Mouse (Mus musculus) kidney, postnatal 0 days (tissue): ENCODE results near the gene Chmp4b. TPM values are rescaled to one million over a fixed set of nuclear protein-coding genes. Genes with fewer than 3 reads are reported as not detected.

ENCODE experiments used
- ATAC-seq: fragments of 200-750 bp; cut with Nextera tagmentation; replicated peaks from 2 replicates; pipeline ENCODE4 v1.8.0; 2017; ENCODE audit warnings: low read depth, moderate number of reproducible peaks, moderate TSS enrichment, moderate library complexity; ENCODE audit not compliant: low FRiP score
- DNase-seq: peaks from one replicate; pipeline ENCODE4 v3.0.0-alpha.2; 2016; ENCODE audit warnings: low spot score
- H3K27ac ChIP-seq: fragments of 300-500 bp; sonication (generic); 2 replicates; pipeline ENCODE4 v1.5.1; 2014; ENCODE audit warnings: mild to moderate bottlenecking
- H3K27me3 ChIP-seq: fragments of 300-500 bp; sonication (generic); 2 replicates; pipeline ENCODE4 v1.6.1; 2014; ENCODE audit warnings: low read length, mixed read lengths; ENCODE audit not compliant: insufficient read depth
- H3K36me3 ChIP-seq: fragments of 300-500 bp; sonication (generic); 2 replicates; pipeline ENCODE4 v1.6.1; 2014; ENCODE audit warnings: low read length, mixed read lengths; ENCODE audit not compliant: insufficient read depth
- H3K4me1 ChIP-seq: fragments of 300-500 bp; sonication (generic); replicated peaks from 2 replicates; pipeline ENCODE4 v1.6.1; 2014; ENCODE audit warnings: antibody characterized with exemption, low read length, mixed read lengths; ENCODE audit not compliant: insufficient read depth
- H3K4me2 ChIP-seq: fragments of 300-500 bp; sonication (generic); 2 replicates; pipeline ENCODE4 v1.6.1; 2014; ENCODE audit warnings: mild to moderate bottlenecking, low read length, moderate library complexity, mixed read lengths
- H3K4me3 ChIP-seq: fragments of 300-500 bp; sonication (generic); replicated peaks from 2 replicates; pipeline ENCODE4 v1.5.1; 2014; ENCODE audit warnings: low read depth, low read length
- H3K9ac ChIP-seq: fragments of 300-500 bp; sonication (generic); 2 replicates; pipeline ENCODE4 v1.6.1; 2014; ENCODE audit warnings: low read depth, low read length
- H3K9me3 ChIP-seq: fragments of 300-500 bp; sonication (generic); replicated peaks from 2 replicates; pipeline ENCODE4 v1.6.1; 2016; ENCODE audit warnings: low read length, inconsistent platforms, mixed read lengths
- CTCF ChIP-seq: IDR thresholded peaks from 2 replicates; pipeline ENCODE4 v1.5.1; 2016; ENCODE audit warnings: antibody characterized with exemption, low read depth, mild to moderate bottlenecking, moderate library complexity
- WGBS: fragments of 180-500 bp; shearing (Covaris S2); extraction: QIAGEN DNeasy Blood & Tissue Kit; methylation state at CpG from one replicate; pipeline ENCODE4 v1.1.7; 2014; 5-methylcytosine and 5-hydroxymethylcytosine counted together
- polyA plus RNA-seq: library from polyadenylated mRNA; unstranded; fragments of >200 nt; fragmentation: Nextera tagmentation; extraction: Ambion mirVana; gene quantifications from 2 replicates; pipeline ENCODE4 v1.2.1, GENCODE M21; 2015

The Chmp4b gene
- polyA plus RNA-seq, 1 experiment from 2014 or later, result 34.7 TPM

DNA sequence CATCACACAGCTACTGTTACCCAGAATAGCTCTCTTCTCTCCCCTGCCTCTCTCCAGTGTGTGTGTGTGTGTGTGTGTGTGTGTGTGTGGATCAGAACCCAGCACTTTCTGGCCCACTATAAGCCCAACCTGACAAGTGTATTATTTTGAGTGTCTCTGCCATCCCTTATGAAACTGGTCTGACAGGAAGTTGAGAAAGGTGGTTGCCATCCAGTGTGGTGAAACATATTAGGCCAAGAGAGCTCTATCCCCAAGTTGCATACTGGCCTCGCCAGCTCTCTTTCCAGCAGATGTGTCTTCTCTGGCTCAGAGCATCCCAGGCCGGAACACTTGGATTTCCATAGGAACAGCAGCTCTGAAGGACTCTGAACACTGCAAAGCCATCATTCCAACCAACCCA, 48.7 kb downstream of the Chmp4b start:
- Histone ChIP-seq H3K36me3 (0 out of 2 replicates have a peak, but pooled peaks cover under 1% of the 10 kb centered on the region), H3K9me3 (no peaks in the 10 kb centered on the region), H3K4me2 (no peak overlapping the region), H3K9ac (no peak overlapping the region), H3K27me3 (no peaks in the 10 kb centered on the region), H3K27ac (no peak overlapping the region), H3K4me1 (no peaks in the 10 kb centered on the region), H3K4me3 (no peak overlapping the region)
- ATAC-seq, result no peak
- DNase-seq, result no peak
- no peak for TF ChIP-seq CTCF
- WGBS, result 82% methylated on average over 2 of the region's 2 CpGs

DNA sequence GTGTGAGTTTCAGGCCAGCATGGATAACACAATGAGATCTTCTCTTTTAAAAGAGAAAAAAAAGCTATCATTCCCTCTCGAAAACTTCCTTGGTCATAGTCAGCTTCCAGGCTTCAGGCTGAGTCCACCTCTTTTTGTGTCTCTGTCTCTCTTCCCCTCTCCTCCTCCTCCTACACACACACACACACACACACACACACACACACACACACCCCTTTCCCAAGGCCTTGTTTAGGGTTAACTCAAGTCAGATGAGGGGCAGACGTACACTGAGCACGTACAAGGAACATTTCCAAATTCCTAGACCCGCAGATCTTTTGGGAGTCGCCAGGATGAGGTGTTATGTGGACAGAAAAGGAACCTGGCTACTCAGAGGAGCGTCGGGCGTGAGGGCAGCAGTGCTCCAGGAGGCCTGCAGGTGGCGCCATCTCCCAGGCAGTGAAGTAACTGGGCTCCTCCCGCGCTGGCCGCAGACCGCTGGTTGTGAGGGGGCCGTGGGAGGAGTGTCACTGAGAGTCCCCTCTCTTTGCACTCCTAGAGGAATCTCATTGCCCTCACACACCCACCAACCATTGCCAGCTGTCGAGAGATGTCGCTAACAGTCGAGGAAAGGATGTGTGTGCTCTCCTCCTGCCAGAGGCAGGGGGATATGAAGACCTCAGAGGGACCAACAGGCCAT, 51.3 kb downstream of the Chmp4b start:
- Histone ChIP-seq H3K36me3 (no peaks in the 10 kb centered on the region), H3K9ac (no peak overlapping the region), H3K27me3 (no peaks in the 10 kb centered on the region), H3K4me3 (no peak overlapping the region; the same call in 1 of the 2 replicates), H3K4me2 (peak overlapping the region; percentile 44), H3K4me1 (no peaks in the 10 kb centered on the region), H3K9me3 (no peaks in the 10 kb centered on the region), H3K27ac (no peak overlapping the region)
- peak; percentile 70 for ATAC-seq
- DNase-seq, result peak; percentile 93
- peak; percentile 98 for TF ChIP-seq CTCF
- 3% methylated on average over 17 of the region's 17 CpGs for WGBS

- Histone ChIP-seq H3K4me1 (no peaks in the 10 kb centered on the region), H3K4me2 (no peak overlapping the region), H3K9me3 (no peaks in the 10 kb centered on the region), H3K4me3 (no peak overlapping the region), H3K36me3 (no peaks in the 10 kb centered on the region), H3K9ac (no peak overlapping the region), H3K27me3 (no peaks in the 10 kb centered on the region), H3K27ac (no peak overlapping the region)
- DNase-seq (no peak), ATAC-seq (no peak)
- 43% methylated on average over 11 of the region's 11 CpGs for WGBS
- TF ChIP-seq CTCF, result no peak
Measured at GRCm38 (mm10) chr2:154706526-154707280, 55.2 kb downstream of the Chmp4b start.

GRCm38 (mm10) chr2:154707284-154707683, 55.8 kb downstream of the Chmp4b start:
- ATAC-seq, result no peak

GRCm38 (mm10) chr2:154707830-154708385, 56.4 kb downstream of the Chmp4b start:
- DNase-seq, result no peak
- TF ChIP-seq CTCF, result no peak
- no peaks in the 10 kb centered on the region for H3K9me3 ChIP-seq
- no peaks in the 10 kb centered on the region for H3K27me3 ChIP-seq
- H3K9ac ChIP-seq, result no peak overlapping the region
- no peak for ATAC-seq
- 49% methylated on average over 7 of the region's 7 CpGs for WGBS
- H3K4me3 ChIP-seq, result no peak overlapping the region
- no peaks in the 10 kb centered on the region for H3K4me1 ChIP-seq
- no peak overlapping the region for H3K4me2 ChIP-seq
- H3K27ac ChIP-seq, result no peak overlapping the region
- H3K36me3 ChIP-seq, result no peaks in the 10 kb centered on the region

More at GRCm38 (mm10) chr2:154707284-154707683, 55.8 kb downstream of the Chmp4b start:
- no peak overlapping the region for H3K9ac ChIP-seq
- no peak overlapping the region for H3K4me3 ChIP-seq
- DNase-seq, result no peak
- no peaks in the 10 kb centered on the region for H3K4me1 ChIP-seq
- H3K4me2 ChIP-seq, result no peak overlapping the region
- 54% methylated on average over 7 of the region's 7 CpGs for WGBS
- H3K9me3 ChIP-seq, result no peaks in the 10 kb centered on the region
- no peak overlapping the region for H3K27ac ChIP-seq
- H3K27me3 ChIP-seq, result no peaks in the 10 kb centered on the region
- H3K36me3 ChIP-seq, result no peaks in the 10 kb centered on the region
- no peak for TF ChIP-seq CTCF

DNA sequence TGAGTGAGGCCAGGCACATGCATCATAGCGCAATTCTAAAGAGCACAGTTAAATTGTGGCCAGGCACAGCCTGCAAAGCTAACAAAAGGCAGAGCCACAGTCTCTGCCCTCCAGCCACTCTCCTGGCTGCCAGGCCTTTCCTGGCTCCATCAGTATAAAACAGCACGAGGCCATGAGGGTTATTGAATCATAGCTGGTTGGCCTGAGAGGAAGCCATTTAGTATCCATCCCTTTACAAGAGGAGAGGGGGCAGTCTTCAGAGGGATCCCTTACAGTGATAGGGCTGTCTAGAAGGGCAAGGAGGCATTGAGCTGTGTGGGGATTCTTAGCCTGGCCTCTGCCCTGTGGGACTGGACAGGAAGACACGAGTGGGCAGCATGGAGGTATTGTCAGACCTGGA, 60.2 kb downstream of the Chmp4b start:
- H3K27me3 ChIP-seq, result no peaks in the 10 kb centered on the region
- ATAC-seq, result no peak
- no peak overlapping the region for H3K4me2 ChIP-seq
- H3K36me3 ChIP-seq, result no peaks in the 10 kb centered on the region
- no peaks in the 10 kb centered on the region for H3K4me1 ChIP-seq
- no peak for TF ChIP-seq CTCF
- H3K9ac ChIP-seq, result no peak overlapping the region
- no peak for DNase-seq
- no peaks in the 10 kb centered on the region for H3K9me3 ChIP-seq
- no peak overlapping the region for H3K27ac ChIP-seq
- 58% methylated on average over 3 of the region's 3 CpGs for WGBS
- no peak overlapping the region for H3K4me3 ChIP-seq
